Mouse (Mus musculus): Measurements from ENCODE around the gene Ppp1r16b.

DNA sequence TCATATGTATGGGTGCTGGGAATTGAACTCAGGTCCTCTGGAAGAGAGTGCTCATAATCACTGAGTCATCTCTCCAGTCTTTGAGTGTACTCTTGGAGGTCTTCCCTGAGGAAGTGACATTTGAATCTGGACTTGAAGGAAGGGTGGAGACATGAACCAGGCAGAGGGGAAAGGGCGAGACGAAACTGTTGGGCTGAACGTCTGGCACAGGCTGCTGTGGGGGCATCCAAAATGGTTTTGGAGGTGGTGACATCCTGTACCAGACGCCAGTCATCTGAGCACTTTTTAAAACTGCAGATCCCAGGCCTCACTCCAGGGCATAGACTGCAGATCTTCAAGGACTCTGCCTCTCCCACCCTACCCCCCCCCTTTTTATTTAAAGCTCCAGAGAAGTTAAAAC is 9.4 kb upstream of the Ppp1r16b start:
- TF ChIP-seq CTCF (IDR thresholded peaks at IDR 0.05; ENCODE audit: low read depth, low read length) (no peak), GATA1 (IDR thresholded peaks at IDR 0.05; ENCODE audit: borderline replicate concordance, low read length) (no peak)
